Mouse (Mus musculus) cerebellum, adult 8-10 months (tissue): ENCODE data around the gene Wsb2.
"Not testable (repeated sequence)": the region's sequence is repeated elsewhere in the genome, so short reads cannot be mapped to it uniquely, and the experiment has no call there.

Experiments used
- DNase-seq: peaks from one replicate; pipeline ENCODE4 v3.0.0; 2022

The Wsb2 gene

GRCm38 (mm10) chr5:117395834-117396233, 38.7 kb downstream of the Wsb2 start:
- no peak for DNase-seq

- DNase-seq: no peak
These were observed 39.5 kb downstream of the Wsb2 start for GRCm38 (mm10) chr5:117396596-117397014.

GRCm38 (mm10) chr5:117397371-117397770, 40.3 kb downstream of the Wsb2 start:
- no peak for DNase-seq

- no peak for DNase-seq
These were observed 41.0 kb downstream of the Wsb2 start for GRCm38 (mm10) chr5:117398007-117398550.

GRCm38 (mm10) chr5:117399281-117399680, 42.2 kb downstream of the Wsb2 start:
- no peak for DNase-seq

GRCm38 (mm10) chr5:117403609-117404008, 46.5 kb downstream of the Wsb2 start:
- no peak for DNase-seq

- DNase-seq: not testable (repeated sequence)
These were observed 47.6 kb downstream of the Wsb2 start for GRCm38 (mm10) chr5:117404671-117405070.

- no peak for DNase-seq
These were observed 51.1 kb downstream of the Wsb2 start for GRCm38 (mm10) chr5:117408216-117408615.

- no peak for DNase-seq
These were observed 52.3 kb downstream of the Wsb2 start for GRCm38 (mm10) chr5:117409369-117409768.

- DNase-seq: peak; percentile 83
These were observed 56.7 kb downstream of the Wsb2 start, which contains the start of gene Ksr2 for GRCm38 (mm10) chr5:117413507-117414501. Ksr2 (plus strand) TSS chr5:117414000.

GRCm38 (mm10) chr5:117414611-117415010, 57.5 kb downstream of the Wsb2 start:
- DNase-seq: peak; percentile 34

GRCm38 (mm10) chr5:117415011-117415912, 58.2 kb downstream of the Wsb2 start:
- peak; percentile 27 for DNase-seq

GRCm38 (mm10) chr5:117417442-117417841, 60.3 kb downstream of the Wsb2 start:
- no peak for DNase-seq
